Mouse (Mus musculus) CH12.LX (cell line): ENCODE data around the gene Ms4a4d. TPM values are rescaled to one million over a fixed set of nuclear protein-coding genes. Genes with fewer than 3 reads are reported as not detected.
"Not testable (repeated sequence)": the region's sequence is repeated elsewhere in the genome, so short reads cannot be mapped to it uniquely, and the experiment has no call there.

Experiments used
- DNase-seq: peaks from one replicate; pipeline ENCODE4 v3.0.0-alpha.2; 2013; ENCODE audit errors: extremely low read depth
- H3K27ac ChIP-seq: 2 replicates; pipeline ENCODE4 v1.5.1; 2012; ENCODE audit warnings: low read depth, mild to moderate bottlenecking, control low read depth, moderate library complexity; ENCODE audit not compliant: insufficient read depth
- H3K27me3 ChIP-seq: replicated peaks from 2 replicates; pipeline ENCODE3; 2012; ENCODE audit warnings: inconsistent platforms
- H3K36me3 ChIP-seq, 2 experiments: replicated peaks in 1 of 2; 2 replicates each; pipeline versions ENCODE3 to v1.6.1; 2012; ENCODE audit warnings: inconsistent platforms in 1 of 2, low read length in 1 of 2, mild to moderate bottlenecking in 1 of 2, mixed read lengths in 1 of 2, moderate library complexity in 1 of 2; ENCODE audit not compliant: control insufficient read depth in 1 of 2, insufficient read depth in 1 of 2
- H3K4me1 ChIP-seq, 2 experiments: 2 replicates each; pipeline ENCODE4 v1.6.1; 2012; ENCODE audit warnings: inconsistent platforms in 1 of 2, moderate library complexity in 1 of 2; ENCODE audit not compliant: insufficient read depth in 2 of 2, control insufficient read depth in 1 of 2
- H3K4me2 ChIP-seq: 2 replicates; pipeline ENCODE4 v1.6.1; 2012; ENCODE audit warnings: low read depth, mild to moderate bottlenecking, control low read depth; ENCODE audit not compliant: poor library complexity, insufficient read depth, severe bottlenecking
- H3K4me3 ChIP-seq, 3 experiments: fragments of 150-350 bp in 1 of 3; sonication (generic) in 1 of 3; replicated peaks in 1 of 3; 2 replicates each; pipeline versions ENCODE3 to v1.5.1; 2011 to 2012; ENCODE audit warnings: low read depth in 2 of 3, low read length in 2 of 3, mild to moderate bottlenecking in 2 of 3, moderate library complexity in 2 of 3, control low read depth in 1 of 3, improper control_type of control experiment in 1 of 3, inconsistent platforms in 1 of 3, mixed read lengths in 1 of 3; ENCODE audit not compliant: poor library complexity in 1 of 3
- H3K79me2 ChIP-seq: replicated peaks from 2 replicates; pipeline ENCODE4 v1.6.1; 2012; ENCODE audit warnings: mild to moderate bottlenecking, moderate library complexity; ENCODE audit not compliant: control insufficient read depth, poor library complexity, insufficient read depth, severe bottlenecking; ENCODE audit errors: extremely low read depth
- H3K9ac ChIP-seq: 2 replicates; pipeline ENCODE4 v1.6.1; 2012; ENCODE audit warnings: low read depth, mild to moderate bottlenecking, control low read depth, moderate library complexity; ENCODE audit not compliant: insufficient read depth
- H3K9me3 ChIP-seq: replicated peaks from 2 replicates; pipeline ENCODE3; 2012; ENCODE audit warnings: low read length, inconsistent platforms, mixed read lengths
- CHD2 ChIP-seq: IDR thresholded peaks from 2 replicates; pipeline ENCODE4 v1.6.1; 2011; ENCODE audit warnings: low read length, improper control_type of control experiment
- CTCF ChIP-seq, 2 experiments: IDR thresholded peaks in 1 of 2; conservative IDR thresholded peaks in 1 of 2; 2 replicates each; pipeline ENCODE4 v1.5.1; 2011 to 2012; ENCODE audit warnings: low read depth in 2 of 2, low read length in 2 of 2, improper control_type of control experiment in 1 of 2, inconsistent platforms in 1 of 2, mild to moderate bottlenecking in 1 of 2, moderate library complexity in 1 of 2
- E2F4 ChIP-seq: IDR thresholded peaks from 2 replicates; pipeline ENCODE4 v1.6.1; 2011; ENCODE audit warnings: low read depth, low read length, improper control_type of control experiment; ENCODE audit not compliant: insufficient replicate concordance
- EP300 ChIP-seq: IDR thresholded peaks from 2 replicates; pipeline ENCODE4 v1.6.1; 2011; ENCODE audit warnings: low read length, improper control_type of control experiment
- GABPA ChIP-seq: IDR thresholded peaks from 2 replicates; pipeline ENCODE4 v1.6.1; 2012; ENCODE audit warnings: low read depth, low read length, improper control_type of control experiment, inconsistent platforms; ENCODE audit not compliant: insufficient replicate concordance
- HCFC1 ChIP-seq: IDR thresholded peaks from 2 replicates; pipeline ENCODE4 v1.6.1; 2012; ENCODE audit warnings: low read depth, mild to moderate bottlenecking, inconsistent platforms, low read length, improper control_type of control experiment
- IRF4 ChIP-seq: IDR thresholded peaks from 2 replicates; pipeline ENCODE4 v1.6.1; 2014; ENCODE audit warnings: low read depth, mild to moderate bottlenecking, inconsistent platforms, low read length, improper control_type of control experiment
- JUN ChIP-seq: IDR thresholded peaks from 2 replicates; pipeline ENCODE4 v1.6.1; 2011; ENCODE audit warnings: low read depth, mild to moderate bottlenecking, low read length, improper control_type of control experiment, moderate library complexity; ENCODE audit not compliant: insufficient read depth
- JUND ChIP-seq: conservative IDR thresholded peaks from 2 replicates; pipeline ENCODE4 v1.6.1; 2011; ENCODE audit warnings: low read depth, low read length, improper control_type of control experiment
- KAT2A ChIP-seq: IDR thresholded peaks from 2 replicates; pipeline ENCODE4 v1.6.1; 2012; ENCODE audit warnings: low read length, improper control_type of control experiment, inconsistent platforms; ENCODE audit not compliant: insufficient replicate concordance
- MAX ChIP-seq: IDR thresholded peaks from 2 replicates; pipeline ENCODE4 v1.6.1; 2011; ENCODE audit warnings: low read length, improper control_type of control experiment
- MAZ ChIP-seq: IDR thresholded peaks from 2 replicates; pipeline ENCODE4 v1.6.1; 2012; ENCODE audit warnings: low read depth, mild to moderate bottlenecking, inconsistent platforms, low read length, improper control_type of control experiment, moderate library complexity
- MEF2A ChIP-seq: IDR thresholded peaks from 2 replicates; pipeline ENCODE4 v1.6.1; 2014; ENCODE audit warnings: low read depth, mild to moderate bottlenecking, inconsistent platforms, low read length, improper control_type of control experiment, borderline replicate concordance
- MXI1 ChIP-seq: IDR thresholded peaks from 2 replicates; pipeline ENCODE4 v1.6.1; 2011; ENCODE audit warnings: mild to moderate bottlenecking, low read depth, low read length, improper control_type of control experiment
- MYC ChIP-seq: IDR thresholded peaks from 2 replicates; pipeline ENCODE4 v1.6.1; 2011; ENCODE audit warnings: low read depth, mild to moderate bottlenecking, improper control_type of control experiment, low read length
- NELFE ChIP-seq: IDR thresholded peaks from 2 replicates; pipeline ENCODE4 v1.6.1; 2011; ENCODE audit warnings: low read depth, low read length, improper control_type of control experiment
- PAX5 ChIP-seq: IDR thresholded peaks from 2 replicates; pipeline ENCODE4 v1.6.1; 2012; ENCODE audit warnings: low read length, inconsistent platforms, mixed read lengths
- RCOR1 ChIP-seq: conservative IDR thresholded peaks from 2 replicates; pipeline ENCODE4 v1.6.1; 2012; ENCODE audit warnings: low read depth, mild to moderate bottlenecking, inconsistent platforms, low read length, improper control_type of control experiment
- USF1 ChIP-seq: IDR thresholded peaks from 2 replicates; pipeline ENCODE4 v1.6.1; 2014; ENCODE audit warnings: low read depth, mild to moderate bottlenecking, inconsistent platforms, low read length, improper control_type of control experiment
- ZC3H11A ChIP-seq: IDR thresholded peaks from 2 replicates; pipeline ENCODE4 v1.6.1; 2012; ENCODE audit warnings: low read depth, mild to moderate bottlenecking, inconsistent platforms, low read length, improper control_type of control experiment
- ZMIZ1 ChIP-seq: IDR thresholded peaks from 2 replicates; pipeline ENCODE4 v1.6.1; 2012; ENCODE audit warnings: low read depth, mild to moderate bottlenecking, inconsistent platforms, low read length, improper control_type of control experiment
- ZNF384 ChIP-seq: IDR thresholded peaks from 2 replicates; pipeline ENCODE4 v1.6.1; 2012; ENCODE audit warnings: low read depth, low read length, improper control_type of control experiment, inconsistent platforms
- dilution Hi-C: fragments of 300-500 bp; cut with MboI; formaldehyde crosslinking; loops from 2 replicates; pipeline ENCODE4 v1.14.3; 2020; ENCODE audit warnings: low sequenced_read_pairs; ENCODE audit not compliant: extremely low pct_unique_long_range_greater_than_20kb, extremely low pct_ligation_motif_present
- in situ Hi-C: fragments of 300-500 bp; cut with MboI; formaldehyde crosslinking; loops from 3 replicates; pipeline ENCODE4 v1.14.3; 2019; ENCODE audit warnings: low sequenced_read_pairs, low pct_ligation_motif_present, low pct_unique_long_range_greater_than_20kb, mixed read lengths
- polyA plus RNA-seq: library from polyadenylated mRNA; unstranded; fragments of >175 nt; gene quantifications from 2 replicates; pipeline ENCODE4 v1.2.1, GENCODE M21; 2012; ENCODE audit warnings: low read depth; ENCODE audit not compliant: insufficient read length
- total RNA-seq, 2 experiments: library from RNA; depleted of rRNA; stranded (reverse); fragments of 300-350 nt in 1 of 2; fragments of >200 nt in 1 of 2; gene quantifications; 2 replicates each; pipeline ENCODE4 v1.2.3; 2012 to 2014

Gene Ms4a4d
- total and polyA plus RNA-seq, 3 experiments: not detected

- no peaks in the 10 kb centered on the region for H3K4me1 ChIP-seq
- H3K27ac ChIP-seq: no peak overlapping the region
- no peaks in the 10 kb centered on the region for H3K79me2 ChIP-seq
- H3K36me3 ChIP-seq: no peaks in the 10 kb centered on the region
- TF ChIP-seq MAZ (no peak), E2F4 (no peak), MXI1 (no peak), EP300 (no peak), HCFC1 (no peak), KAT2A (no peak), MEF2A (no peak), CTCF (conservative IDR thresholded peaks at IDR 0.05 in 1 of 2, IDR thresholded peaks at IDR 0.05 in 1 of 2; ENCODE audit: low read depth in 2 of 2, low read length in 2 of 2) (no peak), NELFE (no peak), JUN (no peak), CHD2 (no peak), PAX5 (no peak), USF1 (no peak), GABPA (no peak), ZMIZ1 (no peak), JUND (no peak), MAX (no peak), ZC3H11A (no peak), RCOR1 (no peak)
- no peaks in the 10 kb centered on the region for H3K9me3 ChIP-seq
- H3K4me3 ChIP-seq: no peak overlapping the region
- H3K4me2 ChIP-seq: no peak overlapping the region
- dilution Hi-C loops (no loop called here), in situ Hi-C loops (no loop called here)
- no peak for DNase-seq
- H3K27me3 ChIP-seq: no peaks in the 10 kb centered on the region
- H3K9ac ChIP-seq: no peak overlapping the region
These were observed 11.3 kb downstream of the Ms4a4d start for GRCm38 (mm10) chr19:11547911-11548310.

- H3K27ac ChIP-seq: no peak overlapping the region
- no peaks in the 10 kb centered on the region for H3K79me2 ChIP-seq
- TF ChIP-seq MAZ (no peak), MYC (no peak), ZNF384 (no peak), NELFE (no peak), MAX (no peak), CTCF (conservative IDR thresholded peaks at IDR 0.05 in 1 of 2, IDR thresholded peaks at IDR 0.05 in 1 of 2; ENCODE audit: low read depth in 2 of 2, low read length in 2 of 2) (no peak), IRF4 (no peak), E2F4 (no peak), EP300 (no peak), KAT2A (no peak)
- H3K9me3 ChIP-seq: no peaks in the 10 kb centered on the region
- no peaks in the 10 kb centered on the region for H3K36me3 ChIP-seq
- no peak overlapping the region for H3K4me3 ChIP-seq
- dilution Hi-C loops (no loop called here), in situ Hi-C loops (no loop called here)
- DNase-seq: no peak
- no peak overlapping the region for H3K4me2 ChIP-seq
- H3K27me3 ChIP-seq: no peaks in the 10 kb centered on the region
- H3K9ac ChIP-seq: no peak overlapping the region
- peaks cover 0 to 2% of the 10 kb centered on the region in 2 experiments; a peak in 1 of 4 replicates for H3K4me1 ChIP-seq
These were observed 18.1 kb downstream of the Ms4a4d start for GRCm38 (mm10) chr19:11554726-11555125.

GRCm38 (mm10) chr19:11559560-11559959 lies 23.0 kb downstream of the Ms4a4d start:
- H3K27me3 ChIP-seq, H3K4me3 ChIP-seq, H3K36me3 ChIP-seq, H3K9ac ChIP-seq, H3K27ac ChIP-seq, DNase-seq, in situ Hi-C loops, H3K4me2 ChIP-seq, H3K4me1 ChIP-seq, dilution Hi-C loops, H3K79me2 ChIP-seq, H3K9me3 ChIP-seq: not testable (repeated sequence)
